1 mouse cellular context compared by ENCODE assay signal in the genomic region with DNA sequence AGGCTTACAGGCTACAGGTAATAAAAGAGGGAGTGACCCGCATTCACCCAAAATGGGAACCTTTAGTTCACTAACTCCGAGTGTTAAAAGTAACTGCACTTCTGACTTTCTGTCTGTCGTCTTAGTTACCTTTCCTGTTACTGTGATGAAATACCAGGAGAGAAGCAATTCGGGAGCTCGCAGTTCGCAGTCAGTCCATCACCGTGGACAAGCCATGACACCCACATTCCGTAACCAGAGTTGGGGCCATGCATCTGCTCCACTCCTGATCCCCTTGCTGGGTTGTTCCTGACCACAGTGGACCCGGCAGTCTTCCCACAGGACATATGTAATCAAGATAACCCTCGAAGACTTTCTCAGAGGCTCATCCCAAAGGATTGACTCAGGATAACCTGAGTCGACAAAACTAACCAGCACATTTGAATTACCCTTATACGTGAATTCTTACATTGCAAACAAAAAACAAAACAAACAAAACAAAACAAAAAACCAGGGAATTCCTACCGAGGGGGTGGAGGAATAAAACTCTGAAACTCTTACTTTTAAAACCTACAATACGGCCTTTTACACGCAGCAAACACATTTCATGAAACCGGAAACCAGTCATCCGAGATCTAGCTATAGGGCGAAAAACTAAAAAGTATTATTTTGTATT.
TF ChIP-seq lines count a peak whose summit lies in the region.

No protein-coding gene starts in this region.

TF ChIP-seq in MEL, 35 proteins besides CTCF, POLR2A, EP300 and RAD21 (continued from another document):
- TF ChIP-seq MYB (IDR thresholded peaks at IDR 0.05; ENCODE audit: low read depth, low read length) = no peak
- peak; percentile 43; the same call in 1 of the 2 replicates for TF ChIP-seq MAX (IDR thresholded peaks at IDR 0.05; ENCODE audit: low read length)
- TF ChIP-seq UBTF (IDR thresholded peaks at IDR 0.05; ENCODE audit: borderline replicate concordance, insufficient read depth, low read depth, low read length) = no peak
- peak; percentile 66 for TF ChIP-seq MYC (IDR thresholded peaks at IDR 0.05; ENCODE audit: low read depth, low read length)
- TF ChIP-seq TCF12 (IDR thresholded peaks at IDR 0.05; ENCODE audit: low read depth, low read length) = peak; percentile 49; the same call in 1 of the 2 replicates
- no peak for TF ChIP-seq ZKSCAN1 (IDR thresholded peaks at IDR 0.05; ENCODE audit: low read depth, low read length)
- TF ChIP-seq ZMIZ1 (IDR thresholded peaks at IDR 0.05; ENCODE audit: low read depth, low read length) = 0 out of 2 replicates have a peak, but pooled peaks have one; percentile 58
- no peak for TF ChIP-seq TAL1 (IDR thresholded peaks at IDR 0.05; ENCODE audit: low read length)
- peak; percentile 45; the same call in 1 of the 2 replicates for TF ChIP-seq HCFC1 (IDR thresholded peaks at IDR 0.05; ENCODE audit: low read depth, low read length)
- no peak for TF ChIP-seq NELFE (IDR thresholded peaks at IDR 0.05; ENCODE audit: low read depth, low read length)
- 0 out of 2 replicates have a peak, but pooled peaks have one; percentile 38 for TF ChIP-seq ETS1 (IDR thresholded peaks at IDR 0.05; ENCODE audit: low read depth, low read length)
- TF ChIP-seq SIN3A (IDR thresholded peaks at IDR 0.05; ENCODE audit: low read length) = peak; percentile 90; the same call in 1 of the 2 replicates
- no peak for TF ChIP-seq GABPA (IDR thresholded peaks at IDR 0.05; ENCODE audit: low read depth, low read length)
- TF ChIP-seq JUND (IDR thresholded peaks at IDR 0.05; ENCODE audit: low read depth, low read length) = no peak
- no peak; the same call in 1 of the 2 replicates for TF ChIP-seq MAZ (IDR thresholded peaks at IDR 0.05; ENCODE audit: low read depth, low read length)
- peak; percentile 25; the same call in 1 of the 2 replicates for TF ChIP-seq ELF1 (IDR thresholded peaks at IDR 0.05; ENCODE audit: low read depth, low read length)
- no peak for TF ChIP-seq POLR2AphosphoS5 (IDR thresholded peaks at IDR 0.05; ENCODE audit: borderline replicate concordance, low read depth, low read length)
- no peak for TF ChIP-seq CHD2 (IDR thresholded peaks at IDR 0.05; ENCODE audit: low read length)
